Mouse (Mus musculus): Measurements from ENCODE around the gene Zc3h12d. TPM values are rescaled to one million over a fixed set of nuclear protein-coding genes. Genes with fewer than 3 reads are reported as not detected.
A peak's percentile ranks its signal among the peaks of the same experiment; 100 is the strongest.

Gene Zc3h12d
- total and polyA plus RNA-seq, 2 experiments from 2014 or later, result 0.04 to 0.20 TPM

- Histone ChIP-seq H3K9ac (replicated peaks; ENCODE audit: low read depth, low read length) (no peak overlapping the region), H3K27ac (ENCODE audit: low read depth) (no peak overlapping the region), H3K4me2 (ENCODE audit: low read depth, low read length) (no peak overlapping the region), H3K27me3 (ENCODE audit: control insufficient read depth, insufficient read depth, low read length) (peaks cover 19% of the 10 kb centered on the region), H3K36me3 (replicated peaks; ENCODE audit: control insufficient read depth, insufficient read depth, low read length) (no peaks in the 10 kb centered on the region), H3K4me3 (ENCODE audit: low read depth, low read length) (no peak overlapping the region), H3K9me3 (replicated peaks; ENCODE audit: control insufficient read depth, low read length) (0 out of 2 replicates have a peak, but pooled peaks cover 2% of the 10 kb centered on the region), H3K4me1 (ENCODE audit: control insufficient read depth, insufficient read depth) (0 out of 2 replicates have a peak, but pooled peaks cover 4% of the 10 kb centered on the region)
- no peak for TF ChIP-seq EP300 (IDR thresholded peaks at IDR 0.05; ENCODE audit: low read depth)
- no peak for TF ChIP-seq CTCF (IDR thresholded peaks at IDR 0.05; ENCODE audit: low read depth)
- ATAC-seq (ENCODE audit: insufficient read depth, low read depth) (no peak), DNase-seq (ENCODE audit: low spot score) (no peak)
- 85% methylated on average over 3 of the region's 3 CpGs for WGBS
Observed at GRCm38 (mm10) chr10:7864806-7865205, 32.5 kb downstream of the Zc3h12d start.

- TF ChIP-seq CTCF (IDR thresholded peaks at IDR 0.05; ENCODE audit: low read depth), result no peak
- TF ChIP-seq EP300 (IDR thresholded peaks at IDR 0.05; ENCODE audit: low read depth), result no peak
- 18% methylated on average over 50 of the region's 50 CpGs for WGBS
- Histone ChIP-seq H3K4me2 (ENCODE audit: low read depth, low read length) (peak overlapping the region; percentile 67), H3K9ac (replicated peaks; ENCODE audit: low read depth, low read length) (peak overlapping the region; percentile 32; the same call in 1 of the 2 replicates), H3K9me3 (replicated peaks; ENCODE audit: control insufficient read depth, low read length) (0 out of 2 replicates have a peak, but pooled peaks cover 2% of the 10 kb centered on the region), H3K36me3 (replicated peaks; ENCODE audit: control insufficient read depth, insufficient read depth, low read length) (no peaks in the 10 kb centered on the region), H3K4me3 (ENCODE audit: low read depth, low read length) (peak overlapping the region; percentile 41), H3K27ac (ENCODE audit: low read depth) (no peak overlapping the region), H3K27me3 (ENCODE audit: control insufficient read depth, insufficient read depth, low read length) (peaks cover 19% of the 10 kb centered on the region), H3K4me1 (ENCODE audit: control insufficient read depth, insufficient read depth) (0 out of 2 replicates have a peak, but pooled peaks cover 4% of the 10 kb centered on the region)
- ATAC-seq (ENCODE audit: insufficient read depth, low read depth), result peak; percentile 43; the same call in 1 of the 2 replicates
- DNase-seq (ENCODE audit: low spot score), result no peak
Observed at GRCm38 (mm10) chr10:7866762-7867665, 34.7 kb downstream of the Zc3h12d start.

GRCm38 (mm10) chr10:7867666-7868030 is 35.4 kb downstream of the Zc3h12d start:
- Histone ChIP-seq H3K9me3 (replicated peaks; ENCODE audit: control insufficient read depth, low read length) (no peaks in the 10 kb centered on the region), H3K9ac (replicated peaks; ENCODE audit: low read depth, low read length) (peak overlapping the region; percentile 32; the same call in 1 of the 2 replicates), H3K27me3 (ENCODE audit: control insufficient read depth, insufficient read depth, low read length) (peaks cover 19% of the 10 kb centered on the region), H3K4me1 (ENCODE audit: control insufficient read depth, insufficient read depth) (0 out of 2 replicates have a peak, but pooled peaks cover 4% of the 10 kb centered on the region), H3K4me3 (ENCODE audit: low read depth, low read length) (peak overlapping the region; percentile 41), H3K4me2 (ENCODE audit: low read depth, low read length) (peak overlapping the region; percentile 67), H3K36me3 (replicated peaks; ENCODE audit: control insufficient read depth, insufficient read depth, low read length) (no peaks in the 10 kb centered on the region), H3K27ac (ENCODE audit: low read depth) (no peak overlapping the region)
- DNase-seq (ENCODE audit: low spot score) (no peak), ATAC-seq (ENCODE audit: insufficient read depth, low read depth) (no peak)
- TF ChIP-seq EP300 (IDR thresholded peaks at IDR 0.05; ENCODE audit: low read depth), result no peak
- no peak for TF ChIP-seq CTCF (IDR thresholded peaks at IDR 0.05; ENCODE audit: low read depth)
- WGBS, result 20% methylated on average over 21 of the region's 21 CpGs

GRCm38 (mm10) chr10:7869746-7870145 is 37.5 kb downstream of the Zc3h12d start:
- DNase-seq (ENCODE audit: low spot score) (no peak), ATAC-seq (ENCODE audit: insufficient read depth, low read depth) (no peak)
- no peak overlapping the region for H3K27ac ChIP-seq (ENCODE audit: low read depth)
- no peak overlapping the region for H3K4me2 ChIP-seq (ENCODE audit: low read depth, low read length)
- no peak overlapping the region for H3K9ac ChIP-seq (replicated peaks; ENCODE audit: low read depth, low read length)
- WGBS, result 66% methylated on average over 8 of the region's 8 CpGs
- H3K36me3 ChIP-seq (replicated peaks; ENCODE audit: control insufficient read depth, insufficient read depth, low read length), result no peaks in the 10 kb centered on the region
- TF ChIP-seq CTCF (IDR thresholded peaks at IDR 0.05; ENCODE audit: low read depth) (no peak), EP300 (IDR thresholded peaks at IDR 0.05; ENCODE audit: low read depth) (no peak)
- peaks cover 4% of the 10 kb centered on the region; the same call in 1 of the 2 replicates for H3K4me1 ChIP-seq (ENCODE audit: control insufficient read depth, insufficient read depth)
- no peak overlapping the region for H3K4me3 ChIP-seq (ENCODE audit: low read depth, low read length)
- peaks cover 19% of the 10 kb centered on the region for H3K27me3 ChIP-seq (ENCODE audit: control insufficient read depth, insufficient read depth, low read length)
- no peaks in the 10 kb centered on the region for H3K9me3 ChIP-seq (replicated peaks; ENCODE audit: control insufficient read depth, low read length)

- no peaks in the 10 kb centered on the region for H3K36me3 ChIP-seq (replicated peaks; ENCODE audit: control insufficient read depth, insufficient read depth, low read length)
- H3K9me3 ChIP-seq (replicated peaks; ENCODE audit: control insufficient read depth, low read length), result no peaks in the 10 kb centered on the region
- WGBS, result 58% methylated on average over 11 of the region's 11 CpGs
- no peak overlapping the region for H3K4me2 ChIP-seq (ENCODE audit: low read depth, low read length)
- no peak overlapping the region for H3K9ac ChIP-seq (replicated peaks; ENCODE audit: low read depth, low read length)
- peaks cover 19% of the 10 kb centered on the region for H3K27me3 ChIP-seq (ENCODE audit: control insufficient read depth, insufficient read depth, low read length)
- peak; percentile 28; the same call in 1 of the 2 replicates for TF ChIP-seq CTCF (IDR thresholded peaks at IDR 0.05; ENCODE audit: low read depth)
- TF ChIP-seq EP300 (IDR thresholded peaks at IDR 0.05; ENCODE audit: low read depth), result no peak
- no peak overlapping the region for H3K27ac ChIP-seq (ENCODE audit: low read depth)
- H3K4me1 ChIP-seq (ENCODE audit: control insufficient read depth, insufficient read depth), result peaks cover 4% of the 10 kb centered on the region; the same call in 1 of the 2 replicates
- DNase-seq (ENCODE audit: low spot score) (no peak), ATAC-seq (ENCODE audit: insufficient read depth, low read depth) (0 out of 2 replicates have a peak, but pooled peaks have one; percentile 13)
- H3K4me3 ChIP-seq (ENCODE audit: low read depth, low read length), result no peak overlapping the region
Observed at GRCm38 (mm10) chr10:7870571-7871315, 38.5 kb downstream of the Zc3h12d start.
